Mouse (Mus musculus): ENCODE results near the gene Gm20661.

DNA sequence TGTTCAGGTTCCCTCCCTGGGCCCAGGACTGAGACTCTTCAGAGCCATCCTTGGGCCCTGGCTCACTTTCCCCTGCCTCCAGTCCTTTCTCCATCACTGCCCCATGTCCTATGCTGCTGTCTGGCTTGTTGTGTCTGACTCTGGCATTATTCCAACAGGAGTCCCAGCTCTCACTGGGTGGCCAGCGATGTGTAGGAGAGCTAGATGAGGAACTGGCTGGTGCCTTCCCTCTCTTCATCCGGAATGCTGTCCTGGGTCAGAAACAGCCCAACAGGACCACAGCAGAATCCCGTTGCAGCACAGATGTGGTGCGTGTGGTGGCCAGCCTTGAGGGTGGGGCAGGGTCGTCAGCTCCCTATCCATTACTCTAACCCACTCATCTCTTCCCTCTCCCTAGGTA lies 12.5 kb upstream of the Gm20661 start:
- TF ChIP-seq CTCF (IDR thresholded peaks at IDR 0.05; ENCODE audit: low read depth) (no peak), EP300 (optimal IDR thresholded peaks at IDR 0.05) (no peak)

All from stomach, postnatal 0 days (tissue).